Mouse (Mus musculus) liver, adult 10 weeks (tissue): Measurements from ENCODE around the gene Tmem59. TPM values are rescaled to one million over a fixed set of nuclear protein-coding genes. Genes with fewer than 3 reads are reported as not detected.

Experiments
- polyA plus RNA-seq: library from polyadenylated mRNA; stranded (reverse); fragments of 350-450 nt; fragmentation: Illumina TruSeq; extraction: RNeasy Lipid Tissue Mini Kit (QIAGEN cat#74804); gene quantifications from one replicate; pipeline ENCODE4 v1.2.3, GENCODE M21; 2014; ENCODE audit warnings: low read depth, low replicate concordance

Gene Tmem59
- 596 TPM for polyA plus RNA-seq

GRCm38 (mm10) chr4:107178182-107178829, at the start of gene Tmem59:
Gene Tmem59, plus strand, starts transcription at chr4:107178399.

GRCm38 (mm10) chr4:107178830-107179490, 761 bp downstream of the Tmem59 start, which contains the start of gene Tceanc2:
Gene Tceanc2, minus strand, starts transcription at chr4:107179116.

GRCm38 (mm10) chr4:107208880-107209279, 30.7 kb downstream of the Tmem59 start, which contains the start of gene Ldlrad1:
Gene Ldlrad1, plus strand, starts transcription at chr4:107209180.

Other genes starting within 250 kb of the Tmem59 start
- gene Mrpl37, start 111.5 kb upstream of the Tmem59 start, polyA plus RNA-seq: 23.5 TPM
- gene Cyb5rl, start 111.4 kb upstream of the Tmem59 start, polyA plus RNA-seq: 1.6 TPM
- gene Cdcp2, start 81.5 kb upstream of the Tmem59 start, polyA plus RNA-seq: not detected
- 23.3 TPM for gene Tceanc2, start 717 bp downstream of the Tmem59 start, polyA plus RNA-seq
- gene Ldlrad1, start 30.8 kb downstream of the Tmem59 start, polyA plus RNA-seq: not detected
- gene Lrrc42, start 75.1 kb downstream of the Tmem59 start, polyA plus RNA-seq: 18.2 TPM
- gene Hspb11, start 75.2 kb downstream of the Tmem59 start, polyA plus RNA-seq: 30.8 TPM
- 274 TPM for gene Dio1, start 128.8 kb downstream of the Tmem59 start, polyA plus RNA-seq
- 33.7 TPM for gene Yipf1, start 136.0 kb downstream of the Tmem59 start, polyA plus RNA-seq
- 7.5 TPM for gene Ndc1, start 189.4 kb downstream of the Tmem59 start, polyA plus RNA-seq